Mouse (Mus musculus) kidney, postnatal 10 days (tissue): ENCODE data around the gene Atxn7l3.
A peak's percentile ranks its signal among the peaks of the same experiment; 100 is the strongest.

ENCODE experiments used
- DNase-seq: peaks from one replicate; pipeline ENCODE4 v3.0.0; 2021; ENCODE audit warnings: mixed read lengths

The Atxn7l3 gene

GRCm38 (mm10) chr11:102296491-102297472 lies at the start of gene Atxn7l3:
Gene Atxn7l3, minus strand, starts transcription at chr11:102296631.
- peak; percentile 99 for DNase-seq

GRCm38 (mm10) chr11:102344458-102344857 lies 48.0 kb upstream of the Atxn7l3 start:
- DNase-seq: no peak

GRCm38 (mm10) chr11:102342742-102343141 lies 46.3 kb upstream of the Atxn7l3 start:
- no peak for DNase-seq

- DNase-seq: no peak
Observed at GRCm38 (mm10) chr11:102341101-102341500, 44.7 kb upstream of the Atxn7l3 start.

DNA sequence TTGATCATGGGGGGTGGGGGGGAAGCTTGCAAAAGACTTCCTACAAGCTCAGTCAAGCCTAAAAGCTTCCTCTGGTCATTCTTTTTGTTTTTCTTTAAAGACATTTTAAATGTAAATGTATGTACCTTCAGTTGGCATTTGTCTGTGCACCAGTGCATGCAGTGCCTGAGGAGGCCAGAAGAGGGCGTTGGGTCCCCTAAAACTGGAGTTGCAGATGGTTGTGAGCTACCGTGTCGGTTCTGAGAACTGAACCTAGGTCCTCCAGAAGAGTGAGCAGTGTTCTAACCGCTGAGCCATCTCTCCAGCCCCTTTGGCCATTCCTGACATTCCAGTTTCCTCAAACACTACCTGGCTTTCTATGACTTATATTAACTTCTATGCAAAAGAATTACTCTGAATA lies 43.2 kb upstream of the Atxn7l3 start:
- DNase-seq: no peak

GRCm38 (mm10) chr11:102339195-102339594 lies 42.8 kb upstream of the Atxn7l3 start:
- peak; percentile 69 for DNase-seq

DNA sequence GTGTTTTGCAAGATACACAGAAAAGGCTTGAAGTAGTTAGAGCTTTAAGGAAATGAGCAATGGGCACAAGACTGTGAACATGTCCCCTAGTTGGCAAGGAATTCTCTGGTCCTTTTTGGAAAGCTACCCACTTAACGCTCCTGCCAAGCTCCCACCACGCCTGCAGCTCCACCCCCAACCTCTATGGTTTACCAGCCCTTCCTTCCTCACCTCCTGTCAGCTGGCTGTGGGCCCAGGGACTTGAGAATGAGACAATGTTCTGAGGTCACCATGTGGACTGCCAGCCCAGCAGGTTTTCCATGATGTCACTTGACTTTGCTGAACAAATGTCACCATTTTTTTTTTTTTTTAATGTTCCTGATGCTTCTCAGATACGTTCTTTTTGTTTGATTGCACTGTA lies 42.1 kb upstream of the Atxn7l3 start:
- peak; percentile 86 for DNase-seq

DNA sequence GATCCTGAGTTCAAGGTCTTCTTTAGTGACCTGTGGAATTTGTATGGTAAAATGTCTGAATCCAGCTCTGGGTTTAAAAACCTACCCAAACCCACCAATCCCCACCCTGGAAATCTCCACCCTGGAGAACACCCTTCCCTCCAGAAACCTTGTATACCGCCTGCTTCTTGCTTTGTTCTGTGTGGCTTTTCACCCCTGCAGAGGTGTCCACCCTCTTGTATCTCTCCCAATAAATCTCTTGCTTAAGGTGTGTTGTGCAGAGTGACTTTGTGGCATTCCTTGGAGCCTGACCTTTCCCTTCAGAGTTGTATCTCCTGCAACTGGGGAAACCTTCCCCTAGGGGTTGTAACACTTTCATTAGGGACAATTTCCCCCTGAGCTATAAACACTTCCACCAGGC lies 41.5 kb upstream of the Atxn7l3 start:
- DNase-seq: no peak

GRCm38 (mm10) chr11:102336191-102336590 lies 39.8 kb upstream of the Atxn7l3 start:
- DNase-seq: no peak

DNA sequence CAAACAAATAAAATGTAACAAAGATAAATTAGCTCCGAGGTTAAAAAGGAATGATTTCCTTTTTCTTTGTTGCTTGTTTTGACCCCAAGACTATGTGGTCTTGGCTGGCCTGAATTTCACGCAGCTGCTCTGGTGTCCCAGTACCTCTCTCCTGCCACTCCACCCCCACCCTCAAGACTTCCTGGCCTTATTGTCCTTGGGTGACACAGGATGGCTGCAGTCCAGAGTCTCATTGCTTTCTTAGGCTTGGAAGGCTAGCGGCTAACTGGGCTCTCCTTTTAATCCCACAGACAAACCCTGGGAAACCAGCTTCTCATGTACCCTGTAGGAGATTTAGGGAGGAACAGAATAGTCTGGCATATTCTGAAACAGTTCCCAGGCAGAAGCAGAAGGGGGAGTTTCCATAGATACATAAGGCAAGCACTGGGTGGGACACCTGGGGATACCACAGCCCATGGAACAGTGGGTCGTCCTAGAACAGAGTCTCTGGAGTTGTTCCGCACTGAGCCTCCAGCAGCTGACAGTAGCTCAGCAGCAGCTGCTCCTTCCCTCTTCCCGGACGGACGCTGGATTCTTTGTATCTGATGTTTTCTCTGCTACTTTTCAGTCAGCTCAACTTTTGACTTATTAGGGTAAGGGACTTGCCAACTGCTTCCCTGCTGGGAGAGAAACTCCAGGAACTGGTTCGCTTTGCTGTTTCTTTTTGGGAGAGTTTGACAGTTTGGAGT lies 38.7 kb upstream of the Atxn7l3 start:
- DNase-seq: peak; percentile 61

DNA sequence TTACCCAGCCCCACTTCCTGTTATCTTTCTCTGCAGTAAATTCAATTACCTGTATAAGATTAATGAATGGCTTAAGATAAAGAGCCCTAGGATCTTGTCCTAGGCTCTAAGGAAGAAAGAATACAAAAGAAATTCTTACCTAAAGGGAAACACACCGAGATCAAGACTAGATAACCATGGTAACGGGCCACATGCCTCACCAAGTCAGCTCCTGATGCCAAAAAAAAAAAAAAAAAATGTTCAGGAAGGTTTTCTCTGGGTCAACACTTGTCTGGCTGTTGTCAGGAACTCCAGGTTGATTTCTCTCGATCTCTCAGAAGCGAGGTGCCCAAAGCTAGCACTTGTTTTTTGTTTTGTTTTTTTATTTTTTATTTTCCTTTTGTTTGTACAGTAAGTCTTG lies 37.6 kb upstream of the Atxn7l3 start:
- DNase-seq: no peak

- no peak for DNase-seq
Observed at GRCm38 (mm10) chr11:102333061-102333460, 36.6 kb upstream of the Atxn7l3 start.

DNA sequence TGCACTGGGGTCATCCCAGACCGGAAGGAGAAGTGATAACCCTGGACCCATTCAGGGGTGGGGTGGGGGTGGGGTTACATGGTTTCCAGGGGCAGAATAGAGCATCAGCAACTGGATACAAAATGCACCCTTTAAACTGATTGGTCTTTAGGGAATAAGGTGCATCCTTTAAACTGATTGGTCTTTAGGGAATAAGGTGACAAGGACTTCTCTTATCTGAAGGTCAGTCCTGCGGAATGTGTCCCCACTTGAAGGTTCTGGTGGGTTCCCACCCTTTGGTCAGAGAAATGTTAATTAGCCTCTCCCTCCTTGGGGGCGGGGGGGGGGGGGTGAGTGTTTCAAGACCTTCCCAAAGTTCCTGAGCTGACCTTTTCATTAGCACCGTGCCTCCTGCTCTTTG lies 35.4 kb upstream of the Atxn7l3 start:
- no peak for DNase-seq

DNA sequence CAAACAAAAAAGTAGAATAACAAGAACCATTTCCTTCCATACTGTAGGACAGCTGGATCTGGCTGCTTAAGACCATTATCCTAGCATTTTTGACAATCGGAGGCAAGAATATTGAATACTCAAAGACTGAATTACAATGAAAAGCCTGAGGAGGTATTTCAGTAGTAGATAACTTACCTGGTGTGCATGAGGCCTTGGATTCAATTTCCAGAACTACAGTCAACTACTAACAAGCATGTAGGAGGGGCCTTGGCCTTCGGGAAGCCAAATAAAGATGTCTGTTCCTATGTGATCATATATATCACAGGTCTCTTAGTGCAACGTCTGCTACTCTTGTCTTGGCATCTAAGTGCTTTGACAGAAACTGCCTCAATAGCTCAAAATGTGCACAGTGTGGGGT lies 33.6 kb upstream of the Atxn7l3 start:
- DNase-seq: no peak

DNA sequence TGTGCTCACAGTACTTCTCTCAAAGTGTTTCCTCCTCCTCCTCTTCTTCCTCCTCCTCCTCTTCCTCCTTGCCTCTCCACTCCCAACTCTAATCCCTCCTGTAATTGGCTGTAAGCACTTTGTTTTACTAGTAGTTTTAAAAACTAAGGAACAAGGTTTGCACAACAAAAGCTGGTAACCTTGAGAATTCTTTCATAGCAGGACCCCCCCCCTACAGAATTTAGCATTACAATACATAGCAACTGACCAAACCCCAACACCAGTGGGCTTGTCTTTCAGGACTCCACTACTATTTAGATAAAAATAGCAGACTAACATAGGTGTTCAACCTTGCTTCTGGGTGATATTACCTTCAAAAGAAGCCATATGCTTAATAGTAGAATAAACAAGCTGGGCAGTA lies 33.1 kb upstream of the Atxn7l3 start:
- DNase-seq: no peak

DNA sequence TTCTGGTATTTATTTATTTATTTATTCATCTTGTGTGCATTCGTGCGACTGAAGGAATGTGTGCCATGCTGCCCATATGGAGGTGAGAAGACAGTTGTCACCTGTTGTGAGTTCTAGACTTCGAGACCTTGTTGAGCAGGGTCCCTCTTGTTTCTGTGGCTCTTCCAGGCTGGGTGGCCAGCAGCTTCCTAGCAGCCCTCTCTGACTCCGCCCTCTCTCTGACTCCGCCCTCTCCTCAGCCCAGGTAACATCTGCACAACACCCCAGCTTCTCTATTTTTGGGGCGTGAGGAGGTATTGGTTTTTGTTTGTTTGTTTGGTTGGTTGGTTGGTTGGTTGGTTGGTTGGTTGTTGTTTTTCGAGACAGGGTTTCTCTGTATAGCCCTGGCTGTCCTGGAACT lies 31.4 kb upstream of the Atxn7l3 start:
- DNase-seq: no peak

DNA sequence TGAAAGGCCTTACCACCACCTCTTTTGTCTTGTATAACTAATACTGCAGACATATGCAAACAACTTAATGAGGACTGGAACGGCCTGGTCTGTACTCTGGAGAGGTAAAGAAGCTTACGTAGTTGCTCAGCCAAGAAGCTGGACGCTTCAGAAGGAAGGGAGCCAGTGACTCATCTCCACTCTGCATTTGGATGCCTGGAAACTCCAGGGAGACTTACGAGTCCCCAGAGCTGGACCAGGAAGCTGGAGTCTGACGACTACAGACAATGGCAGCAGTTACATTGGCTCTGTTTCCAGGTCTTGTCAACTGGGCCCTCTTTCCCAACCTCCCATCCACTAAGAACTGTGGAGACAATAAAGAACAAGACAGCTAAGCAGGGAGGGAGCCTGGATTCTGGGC lies 30.8 kb upstream of the Atxn7l3 start:
- DNase-seq: no peak

- no peak for DNase-seq
Observed at GRCm38 (mm10) chr11:102323516-102323915, 27.1 kb upstream of the Atxn7l3 start.

DNA sequence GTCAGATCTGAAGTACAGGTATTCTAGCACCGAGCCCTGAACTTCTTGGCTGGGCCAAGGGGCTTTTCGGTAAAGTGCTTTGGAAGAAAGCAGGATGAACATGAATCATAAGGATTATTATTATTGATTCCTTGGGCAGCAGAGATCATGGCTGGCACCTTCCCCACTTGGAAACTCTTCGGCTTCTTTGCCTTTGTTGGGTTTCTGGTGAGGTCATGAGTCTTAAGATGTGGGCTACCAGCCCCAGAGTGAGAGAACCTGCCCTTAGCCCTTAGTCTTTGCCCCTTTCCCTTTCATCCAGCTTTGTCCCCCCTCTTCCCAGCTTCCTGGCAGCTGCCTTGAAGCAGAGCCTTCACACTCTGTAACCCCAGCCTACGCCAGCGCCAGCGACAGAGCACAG lies 25.5 kb upstream of the Atxn7l3 start:
- no peak for DNase-seq

GRCm38 (mm10) chr11:102320686-102321005 lies 24.2 kb upstream of the Atxn7l3 start:
- peak; percentile 85 for DNase-seq

- DNase-seq: peak; percentile 90
Observed at GRCm38 (mm10) chr11:102319941-102320685, 23.7 kb upstream of the Atxn7l3 start.

GRCm38 (mm10) chr11:102319410-102319792 lies 23.0 kb upstream of the Atxn7l3 start, which contains the start of gene Ubtf:
Gene Ubtf, minus strand, starts transcription at chr11:102319742.
- DNase-seq: peak; percentile 87
